Mouse (Mus musculus): Measurements from ENCODE around the gene Sppl3.

DNA sequence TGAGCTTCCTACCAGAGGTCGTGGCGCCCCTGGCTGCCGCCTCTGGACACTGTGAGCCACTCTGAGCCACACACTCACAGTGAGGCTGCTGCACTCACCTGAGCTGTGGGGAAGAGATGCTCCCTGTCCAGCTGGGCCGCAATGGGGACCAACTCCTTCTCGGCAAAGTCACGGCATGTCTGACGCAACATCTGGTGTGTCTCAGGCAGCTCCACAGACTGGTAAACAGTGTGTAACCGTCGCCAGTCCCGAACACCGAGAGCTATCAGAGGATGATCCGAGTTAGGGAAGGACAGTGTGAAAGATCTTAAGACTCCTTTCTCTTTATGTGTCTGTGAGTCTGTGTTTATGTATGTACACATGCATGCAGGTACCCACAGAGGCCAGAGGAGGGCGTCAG, 106.5 kb downstream of the Sppl3 start:
- no peak for TF ChIP-seq CTCF (IDR thresholded peaks at IDR 0.05; ENCODE audit: borderline replicate concordance, control insufficient read depth, extremely low read depth, insufficient read depth, low read length, poor library complexity)
- TF ChIP-seq POLR2A (IDR thresholded peaks at IDR 0.05; ENCODE audit: control insufficient read depth, extremely low read depth, insufficient read depth, low read length, poor library complexity), result no peak
